Mouse (Mus musculus) cerebellum, postnatal 36 days (tissue): ENCODE data around the gene Vps26c.

Experiments used
- DNase-seq, 2 experiments: peaks; one replicate each; pipeline ENCODE4 v3.0.0; 2021 to 2022; ENCODE audit warnings: mixed read lengths in 2 of 2

The Vps26c gene

GRCm38 (mm10) chr16:94526344-94527151 lies at the start of gene Vps26c:
TSS of gene Vps26c (minus strand) at chr16:94526830.
- peak; percentile 96 to 97 for DNase-seq

DNA sequence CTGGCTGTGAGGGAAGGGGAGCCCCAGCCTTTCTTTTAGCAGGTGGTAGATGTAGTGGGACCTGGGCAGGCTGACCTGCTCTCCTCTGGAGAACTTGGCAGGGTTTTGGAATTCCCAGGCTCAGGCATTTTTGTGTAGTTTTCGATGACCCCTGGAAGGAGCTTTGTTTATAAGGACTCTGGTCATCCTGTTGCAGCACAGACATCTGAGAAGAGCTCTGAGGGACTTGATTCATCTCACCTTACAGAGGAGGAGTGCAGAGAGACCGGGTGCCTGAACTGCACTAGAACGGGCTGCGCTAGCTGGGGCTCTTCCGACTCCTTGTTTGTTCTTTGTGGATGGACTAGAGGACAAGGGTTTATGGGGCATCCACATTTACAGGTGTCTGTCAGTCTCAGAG lies 49.1 kb upstream of the Vps26c start:
- DNase-seq = no peak

DNA sequence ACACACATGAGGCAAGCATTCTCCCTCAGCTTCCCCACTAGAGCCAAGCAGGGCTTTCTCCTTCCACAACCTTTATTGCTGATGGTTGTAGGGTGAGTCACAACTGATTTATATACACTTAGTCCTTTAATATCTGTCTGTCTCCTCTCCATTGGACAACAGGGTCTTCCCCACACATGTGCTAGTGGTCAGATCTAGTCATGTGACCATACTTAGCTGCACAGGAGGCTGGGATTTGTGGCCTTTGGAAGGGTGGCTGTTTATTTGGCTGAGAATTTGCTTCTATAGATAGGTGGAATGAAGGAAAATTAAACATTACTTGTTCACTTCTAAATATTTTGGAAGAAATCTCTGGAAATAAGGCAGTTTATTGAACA lies 48.1 kb upstream of the Vps26c start:
- DNase-seq = no peak

DNA sequence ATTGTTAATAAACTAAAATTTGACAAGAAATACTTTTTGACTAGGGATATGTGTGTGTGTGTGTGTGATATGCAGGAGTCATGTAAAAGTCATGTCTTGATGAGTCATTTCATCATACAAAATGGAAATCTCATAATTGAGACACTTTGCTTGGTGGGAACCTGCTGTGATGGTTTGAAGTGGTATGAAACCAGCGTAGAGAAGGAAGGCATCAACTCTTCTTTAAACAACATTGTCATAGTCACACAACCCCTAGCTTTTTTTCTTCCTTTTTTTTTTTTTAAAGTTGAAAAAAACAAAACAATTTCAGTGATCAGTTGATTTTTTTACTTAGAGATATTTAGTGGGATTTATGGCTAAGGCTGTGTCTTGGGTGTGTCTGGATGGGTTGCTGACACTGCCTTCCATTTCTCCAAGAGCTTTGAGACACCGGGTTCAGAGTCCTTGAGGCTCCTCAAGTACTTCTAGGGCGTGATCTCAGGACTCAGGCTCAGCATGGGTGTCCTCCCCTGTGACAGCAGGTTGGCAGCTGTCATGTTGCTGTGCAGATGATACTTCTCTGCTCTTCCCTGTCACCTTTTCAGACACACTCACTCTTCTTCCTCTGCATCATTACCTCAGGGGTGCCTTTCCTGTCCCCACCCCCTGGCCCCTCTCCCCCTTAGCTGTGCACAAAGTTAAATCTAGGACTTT lies 47.5 kb upstream of the Vps26c start:
- no peak for DNase-seq

GRCm38 (mm10) chr16:94572422-94572821 lies 45.8 kb upstream of the Vps26c start:
- no peak for DNase-seq

- DNase-seq = peak in 1 of 2 experiments; percentile 30
Observed at GRCm38 (mm10) chr16:94571111-94571993, 44.7 kb upstream of the Vps26c start.

DNA sequence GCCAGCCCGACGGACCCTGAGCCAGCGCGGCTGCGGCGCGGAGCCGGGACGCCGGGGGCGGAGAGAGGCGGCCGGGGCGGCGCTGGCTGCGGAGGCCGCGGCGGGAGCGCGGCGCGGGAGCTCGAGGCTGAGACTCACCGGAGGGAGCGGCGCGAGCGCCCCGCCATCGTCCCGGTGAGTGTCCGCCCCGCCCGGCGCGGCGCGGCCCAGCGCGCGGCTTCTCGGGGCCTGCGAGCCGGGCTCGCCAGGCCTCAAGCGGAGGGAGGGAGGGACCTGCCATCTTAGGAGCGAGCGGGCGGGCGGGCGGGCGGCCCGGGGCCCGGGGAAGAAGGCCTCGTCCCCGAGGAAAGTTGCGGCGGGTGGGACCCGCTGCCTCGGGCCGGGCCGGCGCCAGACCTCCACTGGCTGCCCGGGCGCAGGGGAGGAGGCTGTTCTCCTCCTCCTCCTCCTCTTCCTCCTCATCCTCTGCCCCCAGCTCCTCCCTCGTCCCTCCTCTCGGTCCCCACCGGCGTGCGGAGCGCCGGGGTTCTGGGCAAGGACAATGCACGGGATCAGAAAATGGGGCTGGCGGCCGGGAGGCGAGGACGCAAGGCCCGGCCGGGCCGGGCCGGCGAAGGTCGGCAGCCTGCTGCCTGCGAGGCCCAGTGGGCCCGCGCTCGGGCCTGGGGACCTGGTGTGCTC lies 43.9 kb upstream of the Vps26c start:
- peak; percentile 49 to 56 for DNase-seq

DNA sequence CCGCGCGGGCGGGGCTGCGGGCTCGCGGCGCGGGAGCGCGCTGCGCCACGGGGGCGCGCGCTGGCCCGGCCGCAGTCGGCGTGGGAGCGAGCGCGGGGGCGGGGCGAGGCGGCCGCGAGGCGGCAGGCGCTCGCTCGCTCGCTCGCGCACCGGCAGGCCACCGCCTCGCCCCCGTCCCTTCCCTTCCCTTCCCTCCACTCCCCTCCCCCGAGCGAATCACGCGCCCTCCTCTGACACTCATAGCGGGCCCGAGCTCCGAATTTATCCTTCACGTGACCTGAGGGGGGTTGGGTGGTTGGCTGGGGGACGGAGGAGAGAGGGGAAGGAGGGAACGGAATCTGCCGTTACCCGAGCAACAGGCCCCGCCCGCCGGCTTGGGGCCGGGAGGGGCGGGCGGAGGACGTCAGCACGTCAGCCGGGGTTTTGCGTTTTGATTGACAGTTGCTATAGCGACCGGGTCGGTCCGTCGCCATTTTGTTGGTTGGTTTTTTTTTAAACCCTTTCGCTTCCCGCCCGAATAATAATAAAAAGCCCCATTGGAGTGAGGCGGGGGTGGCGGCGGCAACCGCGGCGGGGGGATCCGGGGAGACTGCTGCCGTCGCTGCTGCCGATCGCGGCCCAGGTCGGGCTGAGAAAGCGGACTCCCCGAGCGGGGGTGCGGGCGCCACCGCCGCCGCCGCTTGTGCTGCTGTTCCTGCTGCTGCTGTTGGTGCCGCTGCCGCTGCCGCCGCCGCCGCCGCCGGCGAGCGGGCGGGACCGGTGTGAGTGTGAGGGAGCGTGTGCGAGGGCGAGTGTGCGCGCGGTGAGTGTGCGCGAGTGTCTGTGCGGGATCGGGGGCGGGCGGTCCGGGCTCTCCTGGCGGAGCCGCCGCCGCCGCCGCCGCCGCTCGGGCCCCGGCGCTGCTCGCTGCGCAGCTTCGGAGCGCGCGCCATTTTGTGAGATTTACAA lies 42.9 kb upstream of the Vps26c start, which contains the start of gene Dyrk1a:
TSS of gene Dyrk1a (plus strand) at position 782 of the 948 bp plus-strand sequence.
- peak; percentile 94 to 98 for DNase-seq

DNA sequence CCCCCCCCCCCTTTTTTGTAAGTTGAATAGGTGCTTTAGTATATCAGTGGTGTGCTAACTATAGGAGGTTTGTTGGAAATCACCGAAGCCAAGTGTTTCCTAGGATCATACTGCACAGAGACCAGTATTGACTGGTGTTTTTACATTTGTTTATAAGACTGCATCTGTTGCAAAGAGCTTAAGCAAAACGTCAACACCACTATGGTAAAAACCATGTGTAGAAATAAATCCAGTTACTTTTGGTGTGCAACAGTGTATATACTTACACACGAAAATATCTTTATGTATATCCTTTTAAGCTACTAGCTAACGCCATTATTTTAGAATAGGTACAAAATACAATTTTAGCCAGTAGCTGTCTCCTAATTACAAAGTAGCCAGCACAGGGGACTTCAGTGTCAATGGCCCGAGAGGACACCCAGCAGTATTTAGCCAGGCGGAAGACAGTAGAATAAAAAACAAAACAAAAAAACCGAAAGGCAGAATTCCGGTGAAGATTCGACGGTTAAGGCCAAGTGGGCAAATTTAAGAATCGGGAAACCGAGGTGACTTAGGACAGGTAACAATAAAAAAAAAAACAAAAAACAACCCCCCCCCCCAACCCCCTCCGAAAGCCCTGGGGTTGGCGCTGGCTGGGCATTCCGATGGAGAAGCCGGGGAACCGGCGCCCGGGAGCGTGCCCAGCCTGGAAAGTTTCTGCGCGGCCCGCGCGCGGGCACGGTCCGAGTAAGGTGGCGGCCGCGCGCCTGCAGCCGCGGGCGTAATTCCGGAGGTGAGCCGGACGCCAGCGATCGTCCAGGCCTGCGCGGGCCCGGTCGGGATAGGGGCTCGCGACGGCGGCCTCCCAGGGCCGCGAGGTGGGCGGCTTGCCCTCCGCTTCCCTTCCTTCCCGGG lies 42.0 kb upstream of the Vps26c start:
- peak; percentile 81 to 84 for DNase-seq

DNA sequence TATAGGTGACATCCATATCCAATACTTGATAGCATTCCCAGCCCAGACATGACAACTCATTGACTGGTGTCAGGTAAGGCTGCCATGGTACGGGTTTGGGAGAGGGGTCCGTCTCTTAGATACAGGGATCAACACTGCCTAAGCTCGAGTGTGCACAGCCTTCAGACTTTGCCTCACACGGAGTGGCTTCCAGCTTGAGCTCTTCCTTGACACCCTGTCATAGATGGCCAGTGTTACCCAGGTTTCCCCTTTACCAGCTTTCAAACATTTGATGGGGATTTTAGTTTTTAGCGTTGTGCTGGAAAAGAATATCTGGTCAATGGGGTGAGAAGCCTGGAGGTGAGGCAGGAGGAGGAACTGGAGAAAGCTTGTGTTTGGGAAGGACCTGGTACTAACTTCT lies 41.1 kb upstream of the Vps26c start:
- no peak for DNase-seq

DNA sequence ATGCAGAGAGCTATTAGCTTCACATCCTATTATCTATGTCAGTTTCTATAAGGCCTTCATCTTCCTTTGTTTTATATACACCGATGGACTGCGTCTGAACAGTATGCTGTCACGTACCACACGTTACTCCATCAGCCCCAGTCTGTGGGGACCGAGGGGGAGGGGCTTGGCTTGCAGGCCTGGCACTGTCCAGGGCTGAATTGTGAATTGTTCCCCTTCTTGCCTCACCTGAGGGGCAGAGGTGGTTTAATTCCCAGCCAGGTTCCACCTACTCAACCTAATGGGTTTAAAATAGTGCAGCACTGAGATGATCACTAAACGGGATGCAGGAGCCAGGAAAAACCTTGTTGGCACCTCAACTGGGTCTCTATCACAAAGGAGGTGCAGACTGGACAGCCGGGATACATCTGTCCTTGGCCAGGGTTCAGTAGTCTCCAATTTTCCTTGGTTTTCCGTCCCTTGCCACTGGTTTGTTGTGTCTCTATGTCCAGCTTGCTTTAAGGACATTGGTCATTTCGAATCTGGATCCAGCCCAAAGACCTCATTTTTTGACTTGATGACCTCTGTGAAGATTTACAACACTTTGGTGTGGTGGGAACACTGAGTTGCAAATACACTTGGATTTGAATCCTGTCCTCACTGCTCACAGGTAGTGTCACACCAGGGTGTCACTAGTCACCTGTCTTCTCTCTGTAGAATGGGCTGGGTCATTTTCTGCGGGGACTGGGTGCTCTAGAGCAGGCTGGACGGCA lies 40.4 kb upstream of the Vps26c start:
- DNase-seq = no peak

DNA sequence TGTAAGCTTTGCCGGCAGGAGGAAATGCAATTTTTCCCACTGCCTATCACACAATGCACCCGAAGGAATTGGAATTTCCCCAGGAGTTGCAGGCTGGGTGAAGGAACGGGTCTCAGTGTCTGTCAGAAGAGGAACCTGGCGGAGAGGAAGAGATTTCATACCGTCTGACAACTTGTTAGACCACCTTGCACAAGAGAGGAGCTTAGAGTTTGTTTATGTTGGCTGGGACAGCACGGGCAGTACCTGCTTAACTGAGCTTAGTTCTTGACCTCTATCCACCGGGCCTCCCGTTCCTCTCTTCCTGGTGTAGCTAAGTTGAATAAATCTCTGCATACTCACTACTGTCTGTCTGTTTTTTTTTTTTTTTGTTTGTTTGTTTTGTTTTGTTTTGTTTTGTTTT lies 39.5 kb upstream of the Vps26c start:
- no peak for DNase-seq

DNA sequence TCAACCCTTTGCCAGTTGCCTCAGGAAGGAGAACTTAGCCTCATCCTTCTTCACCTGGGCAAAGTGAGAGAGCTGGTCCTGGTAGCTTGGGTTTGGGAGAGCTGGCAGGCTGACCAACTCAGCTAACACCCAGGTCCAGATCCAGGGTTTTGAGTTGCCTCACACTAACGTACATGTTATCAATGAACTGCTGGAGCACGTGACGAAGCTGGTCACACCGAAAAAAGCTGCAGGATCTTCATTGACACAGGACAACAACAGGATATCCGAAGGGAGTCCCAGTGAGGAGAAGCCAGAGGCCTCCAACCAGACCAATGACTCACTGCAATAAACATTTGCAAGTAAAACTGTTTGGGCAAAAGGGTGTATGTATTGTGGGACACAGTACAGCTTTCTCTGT lies 34.0 kb upstream of the Vps26c start:
- no peak for DNase-seq

GRCm38 (mm10) chr16:94559782-94560181 lies 33.2 kb upstream of the Vps26c start:
- DNase-seq = no peak

GRCm38 (mm10) chr16:94559282-94559681 lies 32.7 kb upstream of the Vps26c start:
- DNase-seq = no peak

DNA sequence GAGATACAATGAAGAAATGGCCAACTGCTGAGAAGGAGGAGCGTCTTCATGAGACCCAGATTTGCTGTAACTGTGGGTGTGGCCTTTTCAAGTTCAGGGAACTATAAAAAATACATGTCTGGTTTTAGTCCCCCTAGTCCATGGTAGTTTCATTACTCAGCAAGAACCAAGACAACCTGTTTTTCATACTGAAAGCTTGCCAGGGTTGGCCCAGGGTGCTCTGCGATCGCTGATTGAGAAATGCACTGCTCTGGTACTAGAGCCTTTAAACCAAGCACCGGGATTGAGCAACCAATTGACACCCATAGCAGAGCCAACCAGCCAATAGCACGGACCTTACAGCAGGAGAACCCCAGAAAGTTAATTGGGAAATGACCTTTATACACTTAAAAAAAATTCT lies 29.6 kb upstream of the Vps26c start:
- DNase-seq = no peak

- no peak for DNase-seq
Observed at GRCm38 (mm10) chr16:94555346-94555745, 28.7 kb upstream of the Vps26c start.

- no peak for DNase-seq
Observed at GRCm38 (mm10) chr16:94551934-94552333, 25.3 kb upstream of the Vps26c start.

GRCm38 (mm10) chr16:94549813-94550212 lies 23.2 kb upstream of the Vps26c start:
- DNase-seq = no peak
